Mouse (Mus musculus) hindbrain, embryonic 11.5 days (tissue): Measurements from ENCODE around the gene Fam117a. TPM values are rescaled to one million over a fixed set of nuclear protein-coding genes. Genes with fewer than 3 reads are reported as not detected.

ENCODE experiments used
- ATAC-seq: fragments of 200-750 bp; cut with Nextera tagmentation; 2 replicates; pipeline ENCODE4 v1.8.0; 2017; ENCODE audit warnings: mild to moderate bottlenecking, moderate TSS enrichment, moderate library complexity; ENCODE audit not compliant: low FRiP score
- DNase-seq: peaks from one replicate; pipeline ENCODE4 v3.0.0-alpha.2; 2015; ENCODE audit warnings: low spot score
- H3K27ac ChIP-seq: fragments of 300-500 bp; sonication (generic); 2 replicates; pipeline ENCODE4 v1.5.1; 2014; ENCODE audit warnings: mild to moderate bottlenecking, low read depth, low read length
- H3K27me3 ChIP-seq: fragments of 300-500 bp; sonication (generic); 2 replicates; pipeline ENCODE4 v1.6.1; 2014; ENCODE audit warnings: mild to moderate bottlenecking, low read length, moderate library complexity, mixed read lengths; ENCODE audit not compliant: control insufficient read depth, insufficient read depth
- H3K36me3 ChIP-seq: fragments of 300-500 bp; sonication (generic); 2 replicates; pipeline ENCODE4 v1.6.1; 2014; ENCODE audit warnings: mild to moderate bottlenecking, low read length, moderate library complexity, mixed read lengths; ENCODE audit not compliant: control insufficient read depth, insufficient read depth
- H3K4me1 ChIP-seq: fragments of 300-500 bp; sonication (generic); replicated peaks from 2 replicates; pipeline ENCODE4 v1.6.1; 2014; ENCODE audit warnings: low read length, mixed read lengths; ENCODE audit not compliant: control insufficient read depth, insufficient read depth
- H3K4me2 ChIP-seq: fragments of 300-500 bp; sonication (generic); replicated peaks from 2 replicates; pipeline ENCODE4 v1.6.1; 2014; ENCODE audit warnings: mild to moderate bottlenecking, low read depth, low read length
- H3K4me3 ChIP-seq: fragments of 300-500 bp; sonication (generic); 2 replicates; pipeline ENCODE4 v1.5.1; 2014; ENCODE audit warnings: low read depth, low read length
- H3K9ac ChIP-seq: fragments of 300-500 bp; sonication (generic); 2 replicates; pipeline ENCODE4 v1.6.1; 2014; ENCODE audit warnings: low read depth, low read length
- H3K9me3 ChIP-seq: fragments of 300-500 bp; sonication (generic); 2 replicates; pipeline ENCODE4 v1.6.1; 2016; ENCODE audit warnings: low read length; ENCODE audit not compliant: control insufficient read depth
- WGBS: fragments of 180-500 bp; shearing (Covaris S2); extraction: QIAGEN DNeasy Blood & Tissue Kit; methylation state at CpG from one replicate; pipeline ENCODE4 v1.1.7; 2014; 5-methylcytosine and 5-hydroxymethylcytosine counted together
- polyA plus RNA-seq: library from polyadenylated mRNA; unstranded; fragments of >200 nt; fragmentation: Nextera tagmentation; extraction: Ambion mirVana; gene quantifications from 2 replicates; pipeline ENCODE4 v1.2.1, GENCODE M21; 2014

Gene Fam117a
- polyA plus RNA-seq, 1 experiment from 2014 or later = 11.1 TPM

DNA sequence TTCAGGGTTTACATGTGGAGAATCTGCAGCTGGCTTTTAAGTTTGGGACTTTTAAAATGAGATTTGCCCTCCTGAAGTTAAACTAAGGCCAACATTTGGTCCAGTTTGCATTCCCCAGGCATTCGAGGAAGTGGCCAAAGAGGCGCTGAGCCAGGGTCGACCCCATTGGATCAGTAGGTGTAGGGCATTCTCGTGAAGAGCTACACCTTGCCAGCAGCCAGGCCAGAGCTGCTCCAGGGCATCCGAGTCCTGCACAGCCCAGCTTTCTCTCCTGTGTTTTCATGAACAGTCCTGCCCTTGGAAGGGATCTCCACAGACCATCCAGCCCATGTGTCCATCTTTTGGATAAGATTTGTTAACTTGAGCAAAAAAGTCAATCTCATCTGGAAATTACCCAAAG lies 27.6 kb downstream of the Fam117a start:
- Histone ChIP-seq H3K4me3 (no peak overlapping the region), H3K9me3 (no peaks in the 10 kb centered on the region), H3K36me3 (no peaks in the 10 kb centered on the region), H3K27ac (no peak overlapping the region), H3K4me2 (no peak overlapping the region), H3K27me3 (no peaks in the 10 kb centered on the region), H3K4me1 (no peaks in the 10 kb centered on the region), H3K9ac (no peak overlapping the region)
- DNase-seq = no peak
- ATAC-seq = no peak
- 86% methylated on average over 5 of the region's 5 CpGs for WGBS

DNA sequence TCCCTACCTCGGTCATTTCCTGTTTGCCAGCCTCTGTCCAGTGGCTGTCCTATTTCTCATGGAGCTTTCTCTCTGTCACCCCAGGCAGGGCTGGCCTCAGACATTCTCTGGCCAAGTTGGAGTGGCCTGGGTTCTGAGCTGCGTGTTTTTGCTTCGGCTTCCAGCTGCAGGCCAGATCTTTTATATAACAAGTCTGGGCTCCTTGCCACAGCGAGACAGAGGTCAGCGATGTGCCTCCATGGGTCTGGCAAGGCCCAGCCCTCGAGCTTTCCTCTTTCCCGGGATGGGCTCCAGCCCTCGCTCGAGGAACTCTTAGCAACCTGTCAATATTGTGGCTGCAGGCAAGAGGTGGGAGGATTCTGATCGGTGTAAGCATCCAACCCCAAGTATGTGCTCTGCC lies 28.8 kb downstream of the Fam117a start:
- Histone ChIP-seq H3K4me3 (no peak overlapping the region), H3K4me1 (no peaks in the 10 kb centered on the region), H3K27me3 (no peaks in the 10 kb centered on the region), H3K9ac (no peak overlapping the region), H3K4me2 (no peak overlapping the region), H3K9me3 (no peaks in the 10 kb centered on the region), H3K36me3 (no peaks in the 10 kb centered on the region), H3K27ac (no peak overlapping the region)
- DNase-seq (no peak), ATAC-seq (no peak)
- 88% methylated on average over 10 of the region's 10 CpGs for WGBS

DNA sequence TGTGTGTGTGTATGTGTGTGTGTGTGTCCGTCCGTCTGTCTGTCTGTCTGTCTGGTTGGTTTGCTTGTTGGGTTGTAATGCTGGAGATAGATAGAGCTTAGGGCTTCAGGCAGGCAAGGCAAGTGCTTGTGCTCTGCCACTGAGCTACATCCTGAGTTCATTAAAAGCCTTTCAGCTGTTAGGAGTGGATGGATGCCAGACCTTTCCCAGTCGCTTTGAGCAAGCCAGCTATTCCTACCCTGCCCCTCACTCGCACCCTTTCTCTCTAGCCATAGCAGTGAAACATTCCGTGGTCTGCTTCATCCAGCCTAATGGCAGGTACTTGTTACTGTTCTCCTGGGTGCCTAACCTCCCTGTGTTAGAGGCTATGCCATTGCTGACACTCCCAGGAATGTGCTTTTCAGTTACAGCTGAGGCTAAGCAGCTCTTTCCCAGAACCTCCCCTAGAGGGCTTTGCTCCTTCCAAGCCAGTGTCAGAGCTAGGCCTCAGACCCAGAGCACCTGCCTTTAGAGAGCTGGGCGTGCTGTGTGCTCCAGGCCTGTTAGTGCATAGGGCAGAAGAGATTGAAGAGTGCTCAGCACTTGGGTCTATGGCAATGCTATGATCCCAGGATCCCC lies 29.6 kb downstream of the Fam117a start:
- Histone ChIP-seq H3K27ac (no peak overlapping the region), H3K9ac (no peak overlapping the region), H3K36me3 (no peaks in the 10 kb centered on the region), H3K4me2 (no peak overlapping the region), H3K4me3 (no peak overlapping the region), H3K9me3 (no peaks in the 10 kb centered on the region), H3K27me3 (no peaks in the 10 kb centered on the region), H3K4me1 (no peaks in the 10 kb centered on the region)
- DNase-seq (no peak), ATAC-seq (no peak)
- WGBS = 91% methylated on average over 6 of the region's 6 CpGs

DNA sequence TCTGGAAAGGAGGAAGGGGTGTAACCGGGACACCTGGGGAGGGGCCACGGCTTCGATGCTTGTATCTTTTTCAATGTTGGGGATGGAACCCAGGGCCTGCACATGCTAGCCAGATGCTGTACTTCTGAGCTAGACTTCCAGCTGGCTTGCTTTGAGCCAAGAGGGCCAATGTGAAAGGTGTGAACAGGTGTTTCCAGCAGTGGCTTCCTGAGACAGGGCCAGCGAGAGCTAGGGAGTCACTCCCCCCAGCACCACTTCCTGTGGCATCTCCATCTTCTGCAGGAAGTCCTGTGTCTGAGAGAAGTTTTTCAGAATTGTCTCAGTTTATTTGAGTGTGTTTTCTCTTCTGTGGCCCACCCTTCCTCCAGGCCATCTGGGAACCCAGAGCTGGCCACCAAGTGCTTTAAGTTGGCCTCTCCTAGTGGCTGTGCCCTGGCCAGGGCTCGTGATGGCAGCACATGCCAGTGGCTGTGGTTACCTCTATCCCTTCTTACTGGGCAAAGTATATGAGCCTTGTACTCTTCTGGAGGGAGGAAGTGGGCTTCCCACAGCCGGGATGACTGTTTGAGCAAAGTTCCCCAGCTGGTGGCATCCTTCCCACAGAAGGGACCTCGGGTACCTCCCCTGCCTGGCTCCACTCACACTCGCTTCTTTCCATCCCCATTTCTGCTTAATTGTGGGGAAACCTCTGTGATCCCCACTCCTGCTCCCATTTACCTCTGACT lies 30.4 kb downstream of the Fam117a start:
- ATAC-seq (no peak), DNase-seq (no peak)
- Histone ChIP-seq H3K9me3 (no peaks in the 10 kb centered on the region), H3K4me1 (no peaks in the 10 kb centered on the region), H3K36me3 (no peaks in the 10 kb centered on the region), H3K4me2 (no peak overlapping the region), H3K27me3 (no peaks in the 10 kb centered on the region), H3K4me3 (no peak overlapping the region), H3K9ac (no peak overlapping the region), H3K27ac (no peak overlapping the region)
- WGBS = 84% methylated on average over 8 of the region's 8 CpGs

DNA sequence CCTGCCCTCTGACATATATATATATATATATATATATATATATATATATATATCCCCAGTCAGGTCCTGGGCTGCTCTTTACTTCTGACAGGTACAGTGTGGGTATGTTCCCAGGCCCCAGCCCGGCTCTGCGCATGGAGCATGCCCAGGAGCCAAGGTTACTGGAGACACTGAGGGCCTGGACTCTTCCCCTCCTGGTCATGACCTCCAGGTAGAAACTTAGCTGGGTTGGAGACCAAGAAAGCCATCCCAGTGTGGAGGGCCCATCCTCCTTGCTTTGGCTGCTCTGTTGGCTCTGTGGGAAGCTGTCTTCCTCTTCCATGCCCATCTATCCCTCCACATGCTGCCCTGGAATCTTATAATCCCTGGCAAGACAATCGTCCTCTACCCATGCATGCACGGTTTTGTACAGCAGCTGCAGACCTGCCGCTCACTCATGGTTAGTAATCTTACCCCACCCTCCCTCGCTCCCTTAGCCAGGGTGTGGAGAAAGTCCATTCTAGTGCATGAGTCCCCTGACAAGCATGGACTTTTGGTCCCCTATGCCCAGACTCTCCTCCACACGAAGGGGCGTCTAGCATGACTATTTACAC lies 31.5 kb downstream of the Fam117a start:
- ATAC-seq = no peak

DNA sequence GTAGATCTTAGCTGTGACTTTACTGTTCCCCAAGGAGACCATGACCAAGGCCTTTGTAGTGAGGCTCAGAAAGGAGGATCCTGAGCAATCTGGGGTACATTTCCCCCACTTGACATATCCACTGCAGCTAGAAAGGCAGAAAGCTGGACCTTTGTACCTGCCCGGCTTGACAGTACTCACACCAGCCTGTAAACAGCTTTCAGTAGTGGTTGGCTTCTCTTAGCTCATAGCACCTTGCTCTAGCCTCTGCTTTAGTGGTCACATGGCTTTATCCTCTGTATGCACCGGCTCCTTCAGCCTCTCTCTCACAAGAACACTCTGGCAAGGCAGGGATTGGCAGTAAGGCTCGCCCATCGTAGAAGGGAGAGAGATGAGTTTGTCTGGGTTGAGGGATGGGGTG lies 32.1 kb downstream of the Fam117a start:
- no peak overlapping the region for H3K27ac ChIP-seq
- no peak overlapping the region for H3K4me2 ChIP-seq
- H3K27me3 ChIP-seq = no peaks in the 10 kb centered on the region
- ATAC-seq (no peak), DNase-seq (no peak)
- no peaks in the 10 kb centered on the region for H3K9me3 ChIP-seq
- no peaks in the 10 kb centered on the region for H3K36me3 ChIP-seq
- H3K9ac ChIP-seq = no peak overlapping the region
- H3K4me1 ChIP-seq = no peaks in the 10 kb centered on the region
- WGBS = 92% methylated on average over 4 of the region's 4 CpGs
- H3K4me3 ChIP-seq = no peak overlapping the region

More for the DNA sequence above, 31.5 kb downstream of the Fam117a start:
- 89% methylated on average over 8 of the region's 8 CpGs for WGBS
- no peaks in the 10 kb centered on the region for H3K36me3 ChIP-seq
- H3K27me3 ChIP-seq = no peaks in the 10 kb centered on the region
- no peaks in the 10 kb centered on the region for H3K4me1 ChIP-seq
- H3K9ac ChIP-seq = no peak overlapping the region
- no peak for DNase-seq
- H3K9me3 ChIP-seq = no peaks in the 10 kb centered on the region
- H3K27ac ChIP-seq = no peak overlapping the region
- H3K4me2 ChIP-seq = no peak overlapping the region
- no peak overlapping the region for H3K4me3 ChIP-seq

DNA sequence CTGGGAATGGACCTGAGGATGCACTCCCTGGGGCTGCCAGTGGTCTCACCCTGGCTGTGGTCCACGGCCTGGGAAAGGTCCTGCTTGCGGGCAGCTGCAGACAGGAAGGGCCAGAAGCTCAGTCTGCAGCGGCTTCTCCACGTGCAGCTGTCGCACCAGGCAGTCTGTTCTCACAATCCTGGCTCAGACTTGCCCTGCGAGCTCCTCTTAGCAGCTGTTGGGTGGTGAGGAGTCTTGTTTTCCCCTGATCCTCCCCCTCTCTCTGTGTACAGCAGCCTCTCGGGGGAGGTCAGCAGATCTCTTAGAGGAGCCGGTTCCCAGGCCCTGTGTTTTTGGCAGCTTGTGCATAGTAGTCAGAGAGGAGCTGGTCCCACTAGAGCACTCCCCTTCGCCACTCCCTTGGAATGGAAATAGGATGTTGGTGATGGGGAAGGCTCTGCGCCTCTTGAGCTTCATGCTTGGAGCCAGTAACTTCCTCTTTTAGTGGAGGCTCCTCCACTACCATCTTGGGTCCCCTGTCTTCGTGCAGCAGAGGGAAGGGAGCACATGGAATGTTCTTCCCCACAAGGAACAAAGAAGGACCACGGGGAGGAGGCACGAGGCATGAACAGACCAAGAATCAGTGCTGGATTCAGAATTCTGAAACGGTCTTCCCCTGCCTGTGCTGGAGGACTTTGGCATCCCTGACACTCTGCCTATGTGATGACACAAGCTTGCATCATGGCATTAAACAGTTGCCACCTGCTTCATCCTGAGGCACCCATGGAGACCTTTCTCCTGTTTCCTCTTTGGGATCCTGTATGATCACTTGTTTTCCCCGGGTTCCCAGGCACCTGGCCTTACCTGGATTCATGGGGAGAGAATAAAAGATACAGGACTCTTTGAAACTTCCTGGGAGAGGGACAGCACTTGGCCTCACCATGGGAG lies 33.4 kb downstream of the Fam117a start:
- no peak overlapping the region for H3K9ac ChIP-seq
- H3K4me2 ChIP-seq = no peak overlapping the region
- no peaks in the 10 kb centered on the region for H3K27me3 ChIP-seq
- no peaks in the 10 kb centered on the region for H3K36me3 ChIP-seq
- H3K4me1 ChIP-seq = no peaks in the 10 kb centered on the region
- ATAC-seq (no peak), DNase-seq (no peak)
- H3K27ac ChIP-seq = no peak overlapping the region
- WGBS = 75% methylated on average over 15 of the region's 15 CpGs
- no peak overlapping the region for H3K4me3 ChIP-seq
- no peaks in the 10 kb centered on the region for H3K9me3 ChIP-seq

DNA sequence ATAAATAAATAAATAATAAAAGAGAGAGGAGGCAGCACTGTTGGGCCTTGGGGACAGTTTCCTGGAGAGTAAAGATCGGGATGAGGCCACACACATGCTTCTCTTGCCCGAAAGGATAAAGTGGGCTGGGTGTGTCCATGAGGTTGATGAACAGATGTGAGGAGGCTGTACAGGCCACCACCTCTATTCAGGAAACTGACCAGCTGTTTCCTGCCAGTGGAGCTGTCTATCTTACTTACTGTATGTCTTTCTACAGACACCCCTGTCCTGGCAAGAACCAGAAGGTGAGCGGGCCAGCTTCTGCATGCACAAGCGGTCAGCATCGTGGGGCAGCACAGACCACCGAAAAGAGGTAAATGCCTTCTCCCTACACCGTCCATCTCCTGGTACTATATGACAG lies 34.4 kb downstream of the Fam117a start:
- Histone ChIP-seq H3K27ac (no peak overlapping the region), H3K4me2 (no peak overlapping the region), H3K9me3 (no peaks in the 10 kb centered on the region), H3K27me3 (no peaks in the 10 kb centered on the region), H3K9ac (no peak overlapping the region), H3K4me3 (no peak overlapping the region), H3K4me1 (no peaks in the 10 kb centered on the region), H3K36me3 (no peaks in the 10 kb centered on the region)
- no peak for DNase-seq
- ATAC-seq = no peak
- WGBS = 89% methylated on average over 7 of the region's 7 CpGs
